Mouse (Mus musculus) skeletal muscle tissue, adult 2 months (tissue): ENCODE measurements around the gene Atg10.

Source experiments
- DNase-seq: peaks from one replicate; pipeline ENCODE4 v3.0.0-alpha.2; 2012; ENCODE audit warnings: low read depth, low spot score

The Atg10 gene

GRCm38 (mm10) chr13:91118156-91118555 is 105.6 kb downstream of the Atg10 start:
- DNase-seq = no peak

DNA sequence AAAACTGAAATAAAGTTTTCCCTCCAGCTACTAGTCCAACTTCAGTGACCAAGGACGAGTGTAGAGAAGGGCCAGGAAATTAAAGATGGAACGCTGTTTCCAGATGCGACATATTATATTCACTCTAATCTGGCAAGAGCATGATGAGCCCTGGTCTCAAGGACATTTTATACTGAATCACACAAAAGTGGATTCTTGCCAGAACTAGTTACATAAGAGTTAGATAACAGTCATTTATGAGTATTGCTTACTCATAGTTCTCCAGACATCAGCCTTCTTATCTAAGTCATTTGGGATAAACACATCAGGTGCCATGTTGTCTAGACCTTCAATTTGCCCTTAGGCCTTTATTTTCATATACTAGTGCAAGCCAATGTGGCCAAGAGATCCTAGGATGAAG is 108.9 kb downstream of the Atg10 start:
- no peak for DNase-seq

DNA sequence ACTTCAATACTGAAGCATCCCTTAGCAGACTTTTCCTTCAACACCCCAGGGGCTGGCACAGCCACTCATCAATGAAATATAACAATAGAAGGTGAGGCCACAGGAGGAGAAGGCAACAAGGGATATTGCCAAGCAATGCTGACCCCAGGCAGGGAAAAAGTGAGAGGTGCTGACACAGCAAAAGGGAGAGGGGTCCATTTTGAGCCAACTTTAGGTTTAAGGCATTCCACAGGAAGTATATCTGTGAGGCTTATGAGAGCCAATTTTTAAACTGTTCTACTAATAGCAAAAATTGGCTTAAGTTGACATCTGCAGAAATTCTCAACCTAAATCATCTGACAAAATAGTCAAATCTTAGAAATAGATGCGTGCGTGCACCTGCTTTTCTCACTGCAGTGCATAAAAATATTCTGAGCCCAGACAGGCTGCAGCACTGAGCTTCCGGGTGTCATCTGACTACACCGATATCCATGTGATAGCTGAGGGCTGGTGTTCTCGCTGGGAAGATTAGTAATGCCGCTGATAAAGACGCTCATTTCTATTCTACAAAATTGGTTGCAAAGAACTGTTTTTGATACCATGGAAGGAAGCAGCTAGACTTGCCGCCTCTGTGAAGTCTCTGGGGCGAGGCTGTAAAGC is 116.3 kb downstream of the Atg10 start:
- DNase-seq = no peak

- no peak for DNase-seq
Measured at GRCm38 (mm10) chr13:91102238-91102637, 121.5 kb downstream of the Atg10 start.

DNA sequence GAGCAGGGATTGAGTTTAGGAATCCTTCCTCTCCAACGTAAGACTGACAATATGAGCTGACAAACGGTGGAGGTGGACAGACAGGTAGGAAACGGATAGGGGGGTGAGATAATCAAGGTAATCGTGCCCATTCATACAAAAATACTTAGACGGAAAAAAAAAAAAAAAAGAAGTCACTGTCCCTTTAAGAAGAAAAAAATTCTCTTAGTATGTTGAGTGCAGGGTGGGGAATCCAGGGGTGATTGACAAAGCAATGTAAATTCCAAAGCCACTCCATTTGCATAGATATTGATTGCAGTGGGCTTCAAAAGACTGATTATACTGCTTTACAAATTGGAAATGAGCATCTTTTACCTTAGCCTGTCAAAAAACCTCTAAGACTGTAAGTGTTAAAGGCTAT is 123.4 kb downstream of the Atg10 start:
- no peak for DNase-seq

- no peak for DNase-seq
Measured at GRCm38 (mm10) chr13:91094851-91095250, 128.9 kb downstream of the Atg10 start.

DNA sequence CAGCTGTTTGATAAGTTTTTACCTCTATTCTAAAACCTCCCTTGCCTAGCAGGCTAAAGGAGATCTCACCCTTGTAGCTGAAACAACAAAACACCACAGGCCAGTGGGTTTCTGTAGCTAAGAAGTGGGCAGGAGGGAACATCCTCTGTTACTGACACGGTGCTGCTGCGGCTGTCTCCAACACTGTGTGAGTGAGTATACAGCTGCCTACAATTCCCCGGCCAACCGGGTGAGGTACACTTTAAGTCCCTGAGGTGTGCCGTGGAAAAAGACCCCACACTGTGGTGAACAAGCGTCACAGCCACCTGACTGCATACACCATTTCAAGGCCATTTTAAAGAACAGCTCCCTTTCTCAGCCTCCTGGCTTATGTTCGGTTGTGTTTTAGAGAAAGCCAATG is 129.6 kb downstream of the Atg10 start:
- DNase-seq = no peak

- DNase-seq = no peak
Measured at GRCm38 (mm10) chr13:91093610-91094009, 130.2 kb downstream of the Atg10 start.

DNA sequence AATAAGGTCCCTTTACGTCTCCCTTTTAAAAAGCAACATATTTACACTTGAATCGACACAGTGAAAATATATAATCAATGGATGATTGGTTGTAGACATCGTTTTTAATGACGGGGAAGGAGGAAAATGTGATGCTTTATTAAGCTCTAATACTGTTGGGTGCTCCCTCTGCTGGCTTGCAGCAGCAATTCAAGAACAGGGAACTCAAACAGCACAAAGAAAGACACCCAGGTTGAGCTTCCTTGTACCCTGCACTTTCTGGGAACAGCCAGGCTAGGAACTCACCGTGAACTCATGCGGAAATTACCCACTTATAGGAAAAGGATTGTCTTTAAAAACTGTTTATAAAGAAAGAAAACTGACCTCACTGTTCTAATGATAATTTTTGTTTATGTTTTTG is 130.6 kb downstream of the Atg10 start:
- peak; percentile 7 for DNase-seq

DNA sequence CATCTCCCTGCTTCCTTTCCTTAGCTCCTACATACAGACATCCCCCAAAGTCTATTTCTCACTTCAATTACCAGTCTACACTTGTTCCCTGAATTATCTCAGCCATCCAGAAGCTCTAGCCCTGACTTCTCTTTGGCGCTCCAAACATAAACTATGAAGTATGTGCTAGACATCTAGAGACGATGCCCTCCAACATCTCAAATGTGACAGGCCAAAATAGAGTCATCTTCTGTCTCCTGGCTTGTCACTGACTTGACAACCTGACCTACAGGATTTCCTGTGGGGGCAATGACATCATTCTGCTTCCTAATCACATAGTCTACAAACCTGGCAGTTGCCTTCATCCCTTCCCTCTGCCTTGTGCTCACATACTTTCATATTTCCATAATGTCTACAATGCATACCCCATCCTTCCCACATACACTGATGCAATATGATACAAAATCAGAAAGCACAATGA is 132.0 kb downstream of the Atg10 start:
- DNase-seq = no peak

- DNase-seq = no peak
Measured at GRCm38 (mm10) chr13:91090861-91091730, 132.7 kb downstream of the Atg10 start.

DNA sequence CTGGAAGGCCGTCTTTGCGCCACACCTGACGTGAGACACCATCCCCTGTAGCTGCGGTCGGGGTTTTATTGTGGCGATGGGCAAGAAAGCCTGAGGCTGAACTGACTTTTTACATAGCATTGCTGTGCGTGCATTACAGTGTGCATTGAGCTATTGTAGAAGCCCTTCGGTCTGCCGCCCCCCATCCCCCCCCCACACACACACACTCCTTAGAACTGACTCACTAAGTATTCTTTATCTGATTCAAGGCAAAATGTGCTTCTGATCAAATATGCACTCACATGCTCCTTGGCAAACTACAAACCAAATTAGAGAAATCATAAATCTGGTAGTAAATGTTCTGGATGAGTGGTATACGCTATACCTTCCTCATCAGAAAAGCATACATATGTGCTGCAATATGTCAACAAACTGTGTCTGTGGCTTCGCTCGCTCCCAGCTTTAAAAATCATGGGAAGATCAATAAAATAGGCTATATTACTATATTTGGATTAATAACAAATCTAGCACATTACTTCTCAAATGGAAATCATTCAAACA is 137.3 kb downstream of the Atg10 start:
- DNase-seq = no peak

- no peak for DNase-seq
Measured at GRCm38 (mm10) chr13:91072351-91072750, 151.4 kb downstream of the Atg10 start.

- no peak for DNase-seq
Measured at GRCm38 (mm10) chr13:91060871-91061270, 162.9 kb downstream of the Atg10 start.

DNA sequence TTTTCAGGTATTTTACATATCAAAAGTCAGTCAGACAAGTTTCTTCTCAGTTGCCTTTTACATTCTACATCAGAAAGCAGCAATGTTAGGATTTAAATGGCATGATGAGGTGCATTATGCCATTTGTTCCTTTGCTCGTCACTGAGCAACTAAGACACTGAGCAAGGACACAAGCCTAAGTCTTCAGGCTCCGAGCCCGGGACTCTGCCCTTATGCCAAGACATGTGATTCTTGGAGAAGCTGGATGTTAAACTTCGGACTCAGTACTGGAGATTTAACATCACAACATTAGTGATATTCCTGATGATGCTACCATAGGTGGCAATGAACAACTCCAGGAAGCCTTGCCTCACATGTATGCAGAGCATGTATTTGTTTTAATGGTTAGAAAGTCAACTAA is 175.6 kb downstream of the Atg10 start:
- peak; percentile 13 for DNase-seq

DNA sequence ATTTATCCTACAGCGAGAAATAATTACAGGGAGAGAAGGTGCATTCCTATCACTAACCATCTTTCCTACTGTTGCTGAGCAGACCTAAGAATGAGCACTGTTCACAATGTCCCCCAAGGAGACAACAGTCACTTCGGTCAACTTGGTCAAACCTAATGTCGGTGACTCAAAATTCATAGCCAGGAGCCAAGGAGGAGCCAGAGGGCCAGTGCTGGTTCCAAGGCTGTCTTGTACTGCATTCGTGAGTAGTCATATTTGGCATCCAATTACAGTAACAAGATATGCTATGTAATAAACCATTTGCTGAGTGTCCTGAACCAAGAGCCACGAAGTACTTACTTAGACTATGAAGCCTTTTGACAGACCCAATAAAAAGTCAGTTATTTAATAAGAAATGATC is 176.9 kb downstream of the Atg10 start:
- DNase-seq = peak; percentile 72

DNA sequence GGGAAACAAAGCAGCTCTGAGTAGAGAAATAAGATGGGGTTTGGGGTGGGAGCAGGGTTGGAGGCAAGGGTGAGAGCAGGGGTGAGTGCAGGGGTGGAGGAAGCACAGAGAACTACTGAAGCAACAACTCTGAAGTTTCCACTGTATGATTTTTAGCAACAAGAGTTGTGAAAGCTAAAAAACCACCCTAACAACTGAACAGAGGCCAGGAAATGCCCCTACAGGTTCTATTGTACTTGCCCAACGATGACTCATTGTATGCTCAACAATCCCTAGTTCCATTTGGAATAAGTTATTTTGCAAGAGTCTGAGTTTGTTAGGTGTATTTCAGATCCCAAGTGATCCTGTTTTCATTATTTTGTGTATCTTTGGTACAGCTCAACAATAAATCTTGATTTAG is 182.5 kb downstream of the Atg10 start:
- DNase-seq = no peak

DNA sequence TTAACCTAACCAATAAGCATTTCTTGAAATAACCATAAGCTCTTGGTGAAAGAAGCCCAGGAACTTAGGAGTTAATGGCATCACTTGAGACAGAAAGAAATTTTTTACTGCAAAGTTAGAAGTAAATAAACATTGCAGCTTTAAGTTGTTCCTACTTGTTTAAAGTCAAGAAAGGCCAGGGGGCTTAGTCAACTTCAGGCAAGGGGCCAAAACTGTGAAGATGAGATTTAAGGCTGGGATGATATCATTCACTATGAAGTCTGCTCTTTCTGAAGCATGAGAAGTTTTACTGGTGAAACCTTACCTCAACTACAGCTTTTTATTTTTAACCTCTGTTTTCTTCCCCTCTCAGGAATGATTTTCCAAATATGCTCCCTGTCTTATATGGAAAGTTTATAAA is 183.3 kb downstream of the Atg10 start:
- no peak for DNase-seq

GRCm38 (mm10) chr13:91039201-91039807 is 184.5 kb downstream of the Atg10 start:
- no peak for DNase-seq

DNA sequence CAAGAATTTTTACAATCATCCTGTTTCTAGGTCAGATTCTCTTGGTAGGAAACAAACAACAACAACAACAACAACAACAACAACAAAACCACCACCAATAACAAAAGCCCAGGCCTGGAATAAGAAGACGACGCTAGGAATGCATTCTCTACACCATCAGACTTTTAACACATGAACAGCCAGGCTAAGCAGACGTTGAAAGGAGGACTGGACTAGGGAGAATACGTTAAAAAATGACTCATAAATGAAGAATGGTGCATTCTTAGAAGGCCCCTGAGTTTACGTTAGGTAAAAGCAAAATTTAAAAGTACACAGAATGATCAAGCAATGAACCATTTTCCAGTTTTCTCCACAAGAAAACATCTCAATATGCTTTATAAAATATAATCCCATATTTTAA is 185.1 kb downstream of the Atg10 start:
- no peak for DNase-seq

GRCm38 (mm10) chr13:91038034-91038433 is 185.7 kb downstream of the Atg10 start:
- no peak for DNase-seq

DNA sequence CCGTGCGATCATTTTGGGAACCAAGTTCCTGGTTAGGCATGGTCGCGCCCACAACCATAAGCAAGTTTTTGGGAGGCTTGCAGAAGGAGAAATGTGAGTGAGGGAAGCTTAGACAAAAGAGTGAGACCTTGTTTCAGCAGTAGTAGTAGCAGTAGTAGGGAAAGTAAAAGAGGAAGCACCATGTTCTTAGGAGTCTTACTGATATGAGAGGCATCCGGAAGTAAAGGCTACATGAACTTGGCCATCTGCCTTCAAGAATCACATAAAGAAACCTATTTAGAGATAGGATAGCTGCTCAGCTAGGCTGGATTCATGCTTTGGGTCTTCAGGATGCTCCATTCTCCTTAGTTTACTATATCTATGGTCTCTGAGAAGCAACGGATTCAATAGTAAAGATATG is 186.4 kb downstream of the Atg10 start:
- DNase-seq = no peak
